Mouse (Mus musculus) liver, adult 10 weeks (tissue): ENCODE results near the gene Efcab1. TPM values are rescaled to one million over a fixed set of nuclear protein-coding genes. Genes with fewer than 3 reads are reported as not detected.

Source experiments
- polyA plus RNA-seq: library from polyadenylated mRNA; stranded (reverse); fragments of 350-450 nt; fragmentation: Illumina TruSeq; extraction: RNeasy Lipid Tissue Mini Kit (QIAGEN cat#74804); gene quantifications from one replicate; pipeline ENCODE4 v1.2.3, GENCODE M21; 2014; ENCODE audit warnings: low read depth, low replicate concordance

Gene Efcab1
- polyA plus RNA-seq: not detected

DNA sequence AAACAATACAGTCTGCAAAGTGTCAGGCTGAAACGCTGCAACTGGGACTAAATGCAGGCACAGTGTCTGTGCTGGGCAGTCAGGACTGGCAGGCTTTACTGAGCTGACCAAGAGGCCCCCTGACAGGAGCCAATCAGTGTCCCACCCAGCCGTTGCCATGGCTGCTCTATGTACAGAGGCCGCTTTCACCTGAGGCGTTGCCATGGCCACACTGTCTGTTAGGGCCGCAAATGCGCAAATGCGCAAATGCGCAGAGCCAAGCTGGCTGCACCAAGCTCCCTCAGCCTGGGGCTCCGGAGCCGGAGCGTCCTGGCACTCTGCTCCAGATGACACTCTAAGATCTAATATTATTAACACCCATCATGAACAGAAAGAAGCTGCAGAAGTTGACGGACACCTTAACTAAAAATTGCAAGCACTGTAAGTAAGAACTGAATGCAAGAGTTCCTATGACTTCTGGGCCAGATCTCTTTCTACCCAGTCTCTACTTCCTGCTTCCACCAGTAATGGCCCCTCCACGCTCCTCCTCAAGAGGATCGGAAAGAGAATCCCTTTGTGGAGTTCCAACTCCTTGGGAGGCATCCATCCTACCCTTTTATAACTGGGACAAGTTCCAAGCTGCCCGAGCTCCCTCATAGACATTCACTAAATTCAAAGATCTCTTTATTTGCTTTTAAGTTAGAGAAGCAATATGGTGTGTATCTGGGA lies at the start of gene Efcab1:
Efcab1 (plus strand) TSS at position 214 of the 708 bp plus-strand sequence.

